Mouse (Mus musculus) spleen, adult 2 months (tissue): Measurements from ENCODE around the gene Dyrk1a. TPM values are rescaled to one million over a fixed set of nuclear protein-coding genes. Genes with fewer than 3 reads are reported as not detected.
A peak's percentile ranks its signal among the peaks of the same experiment; 100 is the strongest.
"Not testable (repeated sequence)": the region's sequence is repeated elsewhere in the genome, so short reads cannot be mapped to it uniquely, and the experiment has no call there.

ENCODE experiments used
- DNase-seq, 2 experiments: peaks; one replicate each; pipeline versions ENCODE4 v3.0.0 to v3.0.0-alpha.2; 2012 to 2021; ENCODE audit warnings: low spot score in 2 of 2, low read depth in 1 of 2
- H3K27ac ChIP-seq: fragments of 200-500 bp; 2 replicates; pipeline ENCODE4 v1.5.1; 2012; ENCODE audit warnings: low read length, inconsistent platforms; ENCODE audit not compliant: insufficient read depth
- H3K27me3 ChIP-seq: fragments of 200-500 bp; 2 replicates; pipeline ENCODE4 v1.6.1; 2012; ENCODE audit warnings: mild to moderate bottlenecking, moderate library complexity, low read length, inconsistent platforms; ENCODE audit not compliant: control insufficient read depth, insufficient read depth
- H3K36me3 ChIP-seq: fragments of 200-500 bp; 2 replicates; pipeline ENCODE4 v1.6.1; 2012; ENCODE audit warnings: mild to moderate bottlenecking, low read length, inconsistent platforms; ENCODE audit not compliant: control insufficient read depth, insufficient read depth
- H3K4me1 ChIP-seq: fragments of 200-500 bp; 2 replicates; pipeline ENCODE4 v1.6.1; 2011; ENCODE audit warnings: inconsistent platforms; ENCODE audit not compliant: control insufficient read depth, insufficient read depth, insufficient read length
- H3K4me3 ChIP-seq: fragments of 200-500 bp; 2 replicates; pipeline ENCODE4 v1.5.1; 2011; ENCODE audit warnings: mild to moderate bottlenecking, inconsistent platforms; ENCODE audit not compliant: insufficient read depth, insufficient read length; ENCODE audit errors: extremely low read depth
- CTCF ChIP-seq: fragments of 200-500 bp; IDR thresholded peaks from 2 replicates; pipeline ENCODE4 v1.5.1; 2011; ENCODE audit warnings: mild to moderate bottlenecking, inconsistent platforms; ENCODE audit not compliant: insufficient read depth, insufficient read length, insufficient replicate concordance; ENCODE audit errors: extremely low read depth
- POLR2A ChIP-seq: fragments of 200-500 bp; IDR thresholded peaks from 2 replicates; pipeline ENCODE4 v1.6.1; 2011; ENCODE audit warnings: low read depth, low read length, inconsistent platforms
- WGBS: fragments of 180-500 bp; shearing (Covaris S2); methylation state at CpG from one replicate; pipeline ENCODE4 v1.1.7; 2018; 5-methylcytosine and 5-hydroxymethylcytosine counted together
- polyA plus RNA-seq: library from polyadenylated mRNA; depleted of rRNA; stranded (reverse); fragments of >200 nt; gene quantifications from 2 replicates; pipeline ENCODE4 v1.2.3, GENCODE M21; 2012

Gene Dyrk1a
- polyA plus RNA-seq, 1 experiment = 24.7 TPM

DNA sequence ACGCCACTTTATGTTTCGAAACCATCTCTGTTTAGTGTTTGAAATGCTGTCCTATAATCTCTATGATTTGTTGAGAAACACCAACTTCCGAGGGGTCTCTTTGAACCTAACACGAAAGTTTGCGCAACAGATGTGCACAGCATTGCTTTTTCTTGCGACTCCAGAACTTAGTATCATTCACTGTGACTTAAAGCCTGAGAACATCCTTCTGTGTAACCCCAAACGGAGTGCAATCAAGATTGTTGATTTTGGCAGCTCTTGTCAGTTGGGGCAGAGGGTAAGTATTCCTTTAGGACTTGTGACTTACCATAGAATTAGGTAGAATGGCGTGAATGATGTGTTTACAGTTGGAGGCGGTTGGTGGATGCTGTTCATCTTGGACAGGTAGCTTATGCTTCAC lies 101.5 kb downstream of the Dyrk1a start:
- DNase-seq = no peak
- 90% methylated on average over 9 of the region's 9 CpGs for WGBS
- TF ChIP-seq POLR2A = no peak
- TF ChIP-seq CTCF = no peak

DNA sequence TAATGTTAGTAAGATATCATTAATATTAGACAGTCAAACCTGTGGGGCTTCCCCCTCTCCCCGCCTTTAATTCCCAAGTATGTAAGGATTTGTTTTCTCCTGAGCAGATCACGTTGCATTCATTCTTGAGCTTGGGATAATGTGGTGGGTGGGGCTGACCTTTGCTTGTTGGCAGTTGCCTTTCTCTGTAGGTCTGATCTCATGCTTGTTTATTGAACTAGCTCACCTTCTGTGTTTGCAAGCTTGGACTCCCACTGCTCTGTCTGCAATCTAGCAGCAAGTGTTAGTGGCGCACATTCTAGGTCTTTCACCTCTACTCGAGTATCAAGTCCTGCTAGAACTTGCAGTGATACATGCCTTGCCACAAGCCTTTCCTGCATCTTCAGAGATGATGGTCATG lies 111.1 kb downstream of the Dyrk1a start:
- H3K4me1 ChIP-seq = no peaks in the 10 kb centered on the region
- H3K27ac ChIP-seq = no peak overlapping the region
- DNase-seq = no peak
- H3K4me3 ChIP-seq = no peak overlapping the region
- TF ChIP-seq CTCF (no peak), POLR2A (no peak)
- no peaks in the 10 kb centered on the region for H3K27me3 ChIP-seq
- WGBS = 90% methylated on average over 4 of the region's 4 CpGs
- peaks cover 25% of the 10 kb centered on the region for H3K36me3 ChIP-seq

More for the DNA sequence above, 101.5 kb downstream of the Dyrk1a start:
- no peaks in the 10 kb centered on the region for H3K27me3 ChIP-seq
- H3K4me3 ChIP-seq = no peak overlapping the region
- no peak overlapping the region for H3K27ac ChIP-seq
- H3K4me1 ChIP-seq = no peaks in the 10 kb centered on the region
- peaks cover 38% of the 10 kb centered on the region for H3K36me3 ChIP-seq

DNA sequence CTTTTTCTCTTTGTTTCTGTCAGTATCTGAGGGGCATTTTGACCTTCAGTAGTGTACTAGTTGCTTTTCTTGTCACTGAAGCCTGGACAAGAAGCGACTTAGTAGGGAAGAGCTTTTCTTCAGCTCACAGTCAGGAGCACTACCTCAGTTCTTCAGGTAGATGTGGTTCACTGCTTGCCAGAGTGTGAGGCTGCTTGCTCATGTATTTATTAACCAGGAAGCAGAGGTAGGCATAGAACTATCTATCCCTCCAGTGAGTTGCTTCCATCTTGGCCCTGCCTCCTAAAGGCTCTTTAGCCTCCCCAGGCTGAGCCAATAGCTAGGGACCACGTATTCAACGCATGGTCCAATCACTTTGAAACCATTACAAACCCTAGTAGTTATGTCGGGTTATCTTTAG lies 112.0 kb downstream of the Dyrk1a start:
- DNase-seq = no peak
- H3K27me3 ChIP-seq = no peaks in the 10 kb centered on the region
- TF ChIP-seq POLR2A = no peak
- no peak for TF ChIP-seq CTCF
- 93% methylated on average over 4 of the region's 4 CpGs for WGBS
- H3K4me1 ChIP-seq = no peaks in the 10 kb centered on the region
- no peak overlapping the region for H3K27ac ChIP-seq
- H3K36me3 ChIP-seq = peaks cover 33% of the 10 kb centered on the region
- no peak overlapping the region for H3K4me3 ChIP-seq

- Histone ChIP-seq H3K36me3 (peaks cover 40% of the 10 kb centered on the region), H3K4me1 (no peaks in the 10 kb centered on the region), H3K4me3 (no peak overlapping the region), H3K27me3 (no peaks in the 10 kb centered on the region), H3K27ac (no peak overlapping the region)
- TF ChIP-seq POLR2A (no peak), CTCF (no peak)
- DNase-seq = no peak
- WGBS = 85% methylated on average over 4 of the region's 4 CpGs
Observed at GRCm38 (mm10) chr16:94683960-94684359, 114.2 kb downstream of the Dyrk1a start.

- Histone ChIP-seq H3K27me3 (no peaks in the 10 kb centered on the region), H3K36me3 (peaks cover 30% of the 10 kb centered on the region), H3K4me1 (no peaks in the 10 kb centered on the region), H3K4me3 (no peak overlapping the region), H3K27ac (no peak overlapping the region)
- no peak for DNase-seq
- TF ChIP-seq CTCF (no peak), POLR2A (no peak)
- 87% methylated on average over 4 of the region's 4 CpGs for WGBS
Observed at GRCm38 (mm10) chr16:94693687-94694305, 124.0 kb downstream of the Dyrk1a start.

DNA sequence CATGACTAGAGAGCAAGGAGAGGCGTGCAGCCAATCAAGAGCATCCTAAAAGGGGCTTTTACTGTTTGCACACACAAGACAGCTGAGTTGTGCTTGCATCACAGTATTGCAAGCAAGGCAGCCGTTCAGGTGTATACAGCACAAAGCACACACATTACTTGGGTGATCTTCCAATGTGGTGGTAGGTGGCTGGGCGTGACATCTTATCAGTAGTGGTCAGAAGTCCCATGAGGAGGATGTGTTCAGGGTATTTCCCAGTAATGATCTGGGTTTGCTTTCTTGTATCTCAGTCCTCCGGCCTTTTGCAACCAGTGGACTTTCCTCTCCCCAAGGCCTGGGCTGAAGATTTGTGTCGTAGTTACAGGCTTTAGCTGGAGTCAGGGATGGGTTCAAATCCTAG lies 127.7 kb downstream of the Dyrk1a start:
- no peak overlapping the region for H3K27ac ChIP-seq
- TF ChIP-seq CTCF (no peak), POLR2A (no peak)
- 82% methylated on average over 5 of the region's 5 CpGs for WGBS

GRCm38 (mm10) chr16:94698234-94698633 lies 128.4 kb downstream of the Dyrk1a start:
- not testable (repeated sequence) for H3K4me3 ChIP-seq, H3K36me3 ChIP-seq, H3K27ac ChIP-seq, H3K4me1 ChIP-seq, H3K27me3 ChIP-seq
- WGBS = 50% methylated on average over 1 of the region's 1 CpGs
- peak in 1 of 2 experiments; percentile 17 for DNase-seq

More for the DNA sequence above, 127.7 kb downstream of the Dyrk1a start:
- H3K4me3 ChIP-seq = no peak overlapping the region
- H3K27me3 ChIP-seq = no peaks in the 10 kb centered on the region
- H3K4me1 ChIP-seq = no peaks in the 10 kb centered on the region
- no peak for DNase-seq
- H3K36me3 ChIP-seq = peaks cover 12% of the 10 kb centered on the region
